Mouse (Mus musculus): ENCODE data around the gene Senp1. TPM values are rescaled to one million over a fixed set of nuclear protein-coding genes. Genes with fewer than 3 reads are reported as not detected.

Gene Senp1
- polyA plus RNA-seq, 1 experiment, result 10.3 TPM

- Histone ChIP-seq H3K4me3 (ENCODE audit: insufficient read depth, low read length) (no peak overlapping the region), H3K27ac (ENCODE audit: insufficient read depth, low read length) (no peak overlapping the region), H3K4me1 (ENCODE audit: control insufficient read depth, insufficient read depth, low read length) (peaks cover 5% of the 10 kb centered on the region; the same call in 1 of the 2 replicates)
- TF ChIP-seq CTCF (IDR thresholded peaks at IDR 0.05; ENCODE audit: extremely low read depth, insufficient read depth, low read length), result no peak
Measured at GRCm38 (mm10) chr15:98068506-98068905, 25.0 kb downstream of the Senp1 start.

GRCm38 (mm10) chr15:98067492-98067891 lies 26.1 kb downstream of the Senp1 start:
- Histone ChIP-seq H3K4me1 (ENCODE audit: control insufficient read depth, insufficient read depth, low read length) (peaks cover 5% of the 10 kb centered on the region; the same call in 1 of the 2 replicates), H3K4me3 (ENCODE audit: insufficient read depth, low read length) (no peak overlapping the region), H3K27ac (ENCODE audit: insufficient read depth, low read length) (no peak overlapping the region)
- TF ChIP-seq CTCF (IDR thresholded peaks at IDR 0.05; ENCODE audit: extremely low read depth, insufficient read depth, low read length), result no peak
- no peak for TF ChIP-seq POLR2A (IDR thresholded peaks at IDR 0.05; ENCODE audit: extremely low read depth, insufficient read depth, low read length)

GRCm38 (mm10) chr15:98066602-98067001 lies 26.9 kb downstream of the Senp1 start:
- Histone ChIP-seq H3K4me1 (ENCODE audit: control insufficient read depth, insufficient read depth, low read length) (peaks cover 5% of the 10 kb centered on the region; the same call in 1 of the 2 replicates), H3K27ac (ENCODE audit: insufficient read depth, low read length) (no peak overlapping the region), H3K4me3 (ENCODE audit: insufficient read depth, low read length) (no peak overlapping the region)
- TF ChIP-seq CTCF (IDR thresholded peaks at IDR 0.05; ENCODE audit: extremely low read depth, insufficient read depth, low read length) (no peak), POLR2A (IDR thresholded peaks at IDR 0.05; ENCODE audit: extremely low read depth, insufficient read depth, low read length) (no peak)

GRCm38 (mm10) chr15:98065881-98066280 lies 27.7 kb downstream of the Senp1 start:
- no peak overlapping the region for H3K27ac ChIP-seq (ENCODE audit: insufficient read depth, low read length)
- peaks cover 4% of the 10 kb centered on the region; the same call in 1 of the 2 replicates for H3K4me1 ChIP-seq (ENCODE audit: control insufficient read depth, insufficient read depth, low read length)
- TF ChIP-seq POLR2A (IDR thresholded peaks at IDR 0.05; ENCODE audit: extremely low read depth, insufficient read depth, low read length), result no peak
- TF ChIP-seq CTCF (IDR thresholded peaks at IDR 0.05; ENCODE audit: extremely low read depth, insufficient read depth, low read length), result no peak
- H3K4me3 ChIP-seq (ENCODE audit: insufficient read depth, low read length), result no peak overlapping the region

- no peaks in the 10 kb centered on the region for H3K4me1 ChIP-seq (ENCODE audit: control insufficient read depth, insufficient read depth, low read length)
- H3K4me3 ChIP-seq (ENCODE audit: insufficient read depth, low read length), result no peak overlapping the region
- H3K27ac ChIP-seq (ENCODE audit: insufficient read depth, low read length), result no peak overlapping the region
- TF ChIP-seq POLR2A (IDR thresholded peaks at IDR 0.05; ENCODE audit: extremely low read depth, insufficient read depth, low read length) (no peak), CTCF (IDR thresholded peaks at IDR 0.05; ENCODE audit: extremely low read depth, insufficient read depth, low read length) (peak; percentile 63)
Measured at GRCm38 (mm10) chr15:98055246-98055645, 38.3 kb downstream of the Senp1 start.

- TF ChIP-seq POLR2A (IDR thresholded peaks at IDR 0.05; ENCODE audit: extremely low read depth, insufficient read depth, low read length) (no peak), CTCF (IDR thresholded peaks at IDR 0.05; ENCODE audit: extremely low read depth, insufficient read depth, low read length) (no peak)
- Histone ChIP-seq H3K4me3 (ENCODE audit: insufficient read depth, low read length) (no peak overlapping the region), H3K4me1 (ENCODE audit: control insufficient read depth, insufficient read depth, low read length) (no peaks in the 10 kb centered on the region), H3K27ac (ENCODE audit: insufficient read depth, low read length) (no peak overlapping the region)
Measured at GRCm38 (mm10) chr15:98051685-98052084, 41.9 kb downstream of the Senp1 start.

- Histone ChIP-seq H3K27ac (ENCODE audit: insufficient read depth, low read length) (no peak overlapping the region), H3K4me3 (ENCODE audit: insufficient read depth, low read length) (no peak overlapping the region), H3K4me1 (ENCODE audit: control insufficient read depth, insufficient read depth, low read length) (no peaks in the 10 kb centered on the region)
- TF ChIP-seq POLR2A (IDR thresholded peaks at IDR 0.05; ENCODE audit: extremely low read depth, insufficient read depth, low read length), result no peak
- no peak for TF ChIP-seq CTCF (IDR thresholded peaks at IDR 0.05; ENCODE audit: extremely low read depth, insufficient read depth, low read length)
Measured at GRCm38 (mm10) chr15:98048918-98049700, 44.4 kb downstream of the Senp1 start.

GRCm38 (mm10) chr15:98044387-98044786 lies 49.2 kb downstream of the Senp1 start:
- H3K27ac ChIP-seq (ENCODE audit: insufficient read depth, low read length), result no peak overlapping the region
- 0 out of 2 replicates have a peak, but pooled peaks have one; percentile 1 for TF ChIP-seq CTCF (IDR thresholded peaks at IDR 0.05; ENCODE audit: extremely low read depth, insufficient read depth, low read length)
- TF ChIP-seq POLR2A (IDR thresholded peaks at IDR 0.05; ENCODE audit: extremely low read depth, insufficient read depth, low read length), result no peak
- no peaks in the 10 kb centered on the region for H3K4me1 ChIP-seq (ENCODE audit: control insufficient read depth, insufficient read depth, low read length)
- H3K4me3 ChIP-seq (ENCODE audit: insufficient read depth, low read length), result no peak overlapping the region

- Histone ChIP-seq H3K4me3 (ENCODE audit: insufficient read depth, low read length) (no peak overlapping the region), H3K4me1 (ENCODE audit: control insufficient read depth, insufficient read depth, low read length) (no peaks in the 10 kb centered on the region), H3K27ac (ENCODE audit: insufficient read depth, low read length) (no peak overlapping the region)
- TF ChIP-seq POLR2A (IDR thresholded peaks at IDR 0.05; ENCODE audit: extremely low read depth, insufficient read depth, low read length) (no peak), CTCF (IDR thresholded peaks at IDR 0.05; ENCODE audit: extremely low read depth, insufficient read depth, low read length) (no peak)
Measured at GRCm38 (mm10) chr15:98043967-98044366, 49.6 kb downstream of the Senp1 start.

- TF ChIP-seq CTCF (IDR thresholded peaks at IDR 0.05; ENCODE audit: extremely low read depth, insufficient read depth, low read length) (no peak), POLR2A (IDR thresholded peaks at IDR 0.05; ENCODE audit: extremely low read depth, insufficient read depth, low read length) (no peak)
- Histone ChIP-seq H3K4me1 (ENCODE audit: control insufficient read depth, insufficient read depth, low read length) (no peaks in the 10 kb centered on the region), H3K27ac (ENCODE audit: insufficient read depth, low read length) (no peak overlapping the region), H3K4me3 (ENCODE audit: insufficient read depth, low read length) (no peak overlapping the region)
Measured at GRCm38 (mm10) chr15:98042508-98042907, 51.0 kb downstream of the Senp1 start.

All from cortical plate, adult 2 months (tissue).